In genomic region chr12:12299303-12299702, GRCm38 (mm10) we compare ENCODE assay signal across 11 mouse cellular contexts. TPM values are rescaled to one million over a fixed set of nuclear protein-coding genes. Genes with fewer than 3 reads are reported as not detected.
DNase-seq lines count a peak whose midpoint lies in the region; ATAC-seq lines count a peak whose summit lies in the region.
"Had no signal": no experiment of that assay in that cellular context is flagged by ENCODE, and none has a peak within 500 bp of the region (broad histone marks: within the 10 kb centered on the region; RNA-seq: fewer than 3 reads in every experiment).

No protein-coding gene starts in this region.

- no peak for DNase-seq in heart, postnatal 25 days (ENCODE audit: low spot score)
- DNase-seq in lung, adult 18-20 months = no peak
- no peak for DNase-seq in cerebellum, postnatal 14 days
- DNase-seq in layer of hippocampus, adult 8-10 months (ENCODE audit: low spot score in 2 of 2) = no peak
- DNase-seq: B cell, adult 2 months; right cerebral cortex, postnatal 4 days; thymus, adult 2 months had no signal

- no peak overlapping the region for H3K4me3 ChIP-seq in heart, embryonic 11.5 days (ENCODE audit: low read depth, low read length)
- H3K4me3 ChIP-seq in lung, embryonic 15.5 days = no peak overlapping the region
- no peak overlapping the region for H3K4me3 ChIP-seq in kidney, embryonic 14.5 days (ENCODE audit: low read length)
- no peak overlapping the region for H3K4me3 ChIP-seq in neural tube, embryonic 13.5 days

- no peak overlapping the region for H3K9ac ChIP-seq in heart, embryonic 11.5 days (ENCODE audit: low read depth, low read length)
- H3K9ac ChIP-seq in lung, embryonic 15.5 days = no peak overlapping the region
- no peak overlapping the region for H3K9ac ChIP-seq in kidney, embryonic 14.5 days (ENCODE audit: low read depth, low read length)
- H3K9ac ChIP-seq in neural tube, embryonic 13.5 days = no peak overlapping the region

- H3K36me3 ChIP-seq in heart, embryonic 11.5 days (ENCODE audit: control insufficient read depth, insufficient read depth, low read length) = no peaks in the 10 kb centered on the region
- no peaks in the 10 kb centered on the region for H3K36me3 ChIP-seq in lung, embryonic 15.5 days
- no peaks in the 10 kb centered on the region for H3K36me3 ChIP-seq in kidney, embryonic 14.5 days (ENCODE audit: control insufficient read depth, insufficient read depth, low read length)
- H3K36me3 ChIP-seq in neural tube, embryonic 13.5 days = no peaks in the 10 kb centered on the region

- H3K27ac ChIP-seq in heart, embryonic 11.5 days (ENCODE audit: low read depth, low read length) = peak overlapping the region; percentile 6; the same call in 1 of the 2 replicates
- H3K27ac ChIP-seq in lung, embryonic 15.5 days = peak overlapping the region; percentile 76; the same call in 1 of the 2 replicates
- H3K27ac ChIP-seq in kidney, embryonic 14.5 days (ENCODE audit: low read depth, low read length) = no peak overlapping the region
- H3K27ac ChIP-seq in neural tube, embryonic 13.5 days (replicated peaks) = no peak overlapping the region

- no peaks in the 10 kb centered on the region for H3K9me3 ChIP-seq in heart, embryonic 11.5 days (replicated peaks; ENCODE audit: control insufficient read depth, low read length)
- no peaks in the 10 kb centered on the region for H3K9me3 ChIP-seq in lung, embryonic 15.5 days
- H3K9me3 ChIP-seq in kidney, embryonic 14.5 days (ENCODE audit: control insufficient read depth, low read length) = no peaks in the 10 kb centered on the region
- no peaks in the 10 kb centered on the region for H3K9me3 ChIP-seq in neural tube, embryonic 13.5 days

- no peaks in the 10 kb centered on the region for H3K27me3 ChIP-seq in heart, embryonic 11.5 days (ENCODE audit: control insufficient read depth, insufficient read depth, low read length)
- H3K27me3 ChIP-seq in lung, embryonic 15.5 days = no peaks in the 10 kb centered on the region
- H3K27me3 ChIP-seq in kidney, embryonic 14.5 days (ENCODE audit: control insufficient read depth, insufficient read depth, low read length) = no peaks in the 10 kb centered on the region
- H3K27me3 ChIP-seq in neural tube, embryonic 13.5 days = no peaks in the 10 kb centered on the region

- 52% methylated on average over 2 of the region's 2 CpGs for WGBS in heart, embryonic 11.5 days (ENCODE audit: insufficient replicate concordance)
- WGBS in lung, embryonic 15.5 days = 32% methylated on average over 2 of the region's 2 CpGs
- WGBS in kidney, embryonic 14.5 days = 54% methylated on average over 2 of the region's 2 CpGs
- 54% methylated on average over 2 of the region's 2 CpGs for WGBS in neural tube, embryonic 13.5 days

- H3K4me2 ChIP-seq in heart, embryonic 11.5 days = no peak overlapping the region
- H3K4me2 ChIP-seq in lung, embryonic 15.5 days = no peak overlapping the region
- H3K4me2 ChIP-seq in kidney, embryonic 14.5 days (replicated peaks; ENCODE audit: low read depth, low read length) = no peak overlapping the region
- H3K4me2 ChIP-seq in neural tube, embryonic 13.5 days = no peak overlapping the region

- H3K4me1 ChIP-seq in heart, embryonic 11.5 days (ENCODE audit: control insufficient read depth, insufficient read depth, low read length) = peaks cover 38% of the 10 kb centered on the region
- peaks cover 32% of the 10 kb centered on the region for H3K4me1 ChIP-seq in lung, embryonic 15.5 days
- H3K4me1 ChIP-seq in kidney, embryonic 14.5 days (ENCODE audit: control insufficient read depth, insufficient read depth, low read length) = 0 out of 2 replicates have a peak, but pooled peaks cover 5% of the 10 kb centered on the region
- peaks cover 26% of the 10 kb centered on the region for H3K4me1 ChIP-seq in neural tube, embryonic 13.5 days (replicated peaks)

- intact Hi-C loops in heart, postnatal 25 days (cut with DNase I) = no loop called here

- peak; percentile 52; the same call in 1 of the 2 replicates for ATAC-seq in heart, embryonic 11.5 days (replicated peaks; ENCODE audit: insufficient number of reproducible peaks, low FRiP score, low TSS enrichment)
- ATAC-seq in lung, embryonic 15.5 days (ENCODE audit: borderline replicate concordance, extremely low read depth, low FRiP score, low TSS enrichment) = peak; percentile 82
- ATAC-seq in kidney, embryonic 14.5 days (ENCODE audit: low FRiP score, low TSS enrichment) = peak; percentile 74; the same call in 1 of the 2 replicates
- ATAC-seq in neural tube, embryonic 13.5 days (ENCODE audit: low read depth) = peak; percentile 49

RNA-seq across cellular contexts. Expression of gene Fam49a, which starts 37.4 kb away (rescaled TPM):
- 48.9 and 63.7 TPM in 2 replicates for polyA plus RNA-seq in heart, embryonic 11.5 days (2014; fragmentation: Nextera tagmentation; extraction: Ambion mirVana)
- total RNA-seq in heart, postnatal 25 days (2021) = 1 to 10 TPM; 9.5 to 10.0 TPM
- 12.6 and 14.4 TPM in 2 replicates for polyA plus RNA-seq in lung, embryonic 15.5 days (2015; fragmentation: Nextera tagmentation; extraction: Ambion mirVana)
- 4.4 and 8.7 TPM in 2 replicates for polyA plus RNA-seq in kidney, embryonic 14.5 days (2014; fragmentation: Nextera tagmentation; extraction: Ambion mirVana)
- 34.1 and 42.6 TPM in 2 replicates for polyA plus RNA-seq in neural tube, embryonic 13.5 days (2015; fragmentation: Nextera tagmentation; extraction: Ambion mirVana)
- total RNA-seq in layer of hippocampus, adult 8-10 months (2022) = 100 to 1,000 TPM; 159 to 187 (median 169) TPM

Comparison
In these comparisons a context has a peak if more than half of its experiments do, and no peak if none do; other contexts are left out.
1. H3K27ac ChIP-seq: peak in heart, embryonic 11.5 days (single experiment) and lung, embryonic 15.5 days (single experiment); none in kidney, embryonic 14.5 days (single experiment) and neural tube, embryonic 13.5 days (single experiment).
2. Peak in every context shown above with its lines, with median percentiles within 50 percentile points of each other: ATAC-seq.